Mouse (Mus musculus): Measurements from ENCODE around the gene Rgs7.

- TF ChIP-seq CTCF (IDR thresholded peaks at IDR 0.05; ENCODE audit: extremely low read depth, insufficient read depth, insufficient read length, insufficient replicate concordance) (no peak), POLR2A (IDR thresholded peaks at IDR 0.05; ENCODE audit: low read depth, low read length) (no peak)
Observed at GRCm38 (mm10) chr1:175537321-175537720, 45.0 kb upstream of the Rgs7 start.

Measured in spleen, adult 2 months (tissue).